Mouse (Mus musculus) ovary, postnatal 36 days (tissue): ENCODE data around the gene Slc35b1.
A peak's percentile ranks its signal among the peaks of the same experiment; 100 is the strongest.
"Not testable (repeated sequence)": the region's sequence is repeated elsewhere in the genome, so short reads cannot be mapped to it uniquely, and the experiment has no call there.

Source experiments
- DNase-seq: peaks from one replicate; pipeline ENCODE4 v3.0.0; 2022; ENCODE audit warnings: low spot score, mixed read lengths

Gene Slc35b1

DNA sequence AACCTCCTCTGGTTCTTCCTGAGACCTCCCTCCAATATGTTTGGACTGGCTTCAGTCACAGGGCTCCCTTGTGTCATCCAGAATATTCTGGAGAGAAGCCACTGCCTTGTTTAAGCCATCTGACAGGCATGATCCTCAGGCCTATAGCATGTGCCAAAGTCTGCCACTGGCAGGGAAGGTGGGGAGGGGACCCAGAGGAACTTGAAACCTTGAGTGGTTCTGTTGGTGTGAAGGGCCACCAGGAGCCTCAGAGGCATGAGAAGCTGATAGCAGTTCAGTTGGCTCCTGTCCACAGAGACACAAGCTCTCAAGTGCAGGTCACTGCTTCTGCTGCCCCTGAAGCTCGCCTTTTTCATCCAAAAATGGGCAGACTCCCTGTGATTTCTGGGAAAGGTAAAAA is 12.1 kb downstream of the Slc35b1 start:
- no peak for DNase-seq

DNA sequence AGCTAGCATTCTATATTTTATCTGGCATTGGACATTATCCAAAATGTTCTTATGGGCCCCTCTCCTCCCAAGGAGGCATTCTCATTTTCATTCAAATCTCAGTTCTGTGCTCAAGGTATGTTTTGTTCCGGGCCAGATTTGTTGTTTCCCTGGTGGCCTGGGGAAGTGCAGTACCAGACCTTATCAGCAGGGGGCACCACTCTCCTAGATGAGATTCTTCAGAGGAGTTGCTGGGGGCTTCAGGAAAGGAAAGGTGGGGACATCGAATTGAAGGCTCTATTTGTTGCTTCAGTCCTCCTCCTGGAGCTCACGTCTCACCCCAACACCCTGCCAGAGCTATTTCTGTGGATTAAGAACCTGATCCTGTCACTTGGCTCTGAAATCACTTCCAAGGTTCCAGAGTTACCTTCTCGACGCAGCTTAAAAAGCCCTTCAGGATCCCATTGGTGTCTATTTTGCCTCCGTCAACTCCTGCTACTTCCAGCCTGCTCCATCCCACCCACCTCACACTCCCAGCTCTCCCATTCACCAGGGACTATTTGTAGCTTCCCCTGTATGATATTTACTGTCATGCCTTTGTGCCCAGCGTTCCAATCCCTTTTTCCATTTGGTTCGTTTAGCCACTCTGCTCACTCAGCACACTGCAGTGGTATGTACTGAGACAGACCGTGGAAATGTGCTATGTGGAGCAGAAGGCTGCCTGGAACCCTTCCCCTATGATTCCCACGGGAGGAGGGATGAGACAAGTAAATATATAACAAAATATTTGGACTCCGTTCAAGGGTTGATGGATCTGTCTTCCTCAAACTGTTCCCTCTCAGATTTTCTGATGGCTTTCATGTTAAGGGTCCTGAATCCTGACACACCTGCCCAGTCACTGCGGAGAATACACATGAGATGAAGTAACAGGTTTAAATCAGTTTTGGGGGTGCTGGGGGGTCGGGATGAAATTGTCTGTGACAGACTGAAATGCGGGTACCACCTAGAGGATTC is 13.6 kb downstream of the Slc35b1 start:
- peak; percentile 67 for DNase-seq

DNA sequence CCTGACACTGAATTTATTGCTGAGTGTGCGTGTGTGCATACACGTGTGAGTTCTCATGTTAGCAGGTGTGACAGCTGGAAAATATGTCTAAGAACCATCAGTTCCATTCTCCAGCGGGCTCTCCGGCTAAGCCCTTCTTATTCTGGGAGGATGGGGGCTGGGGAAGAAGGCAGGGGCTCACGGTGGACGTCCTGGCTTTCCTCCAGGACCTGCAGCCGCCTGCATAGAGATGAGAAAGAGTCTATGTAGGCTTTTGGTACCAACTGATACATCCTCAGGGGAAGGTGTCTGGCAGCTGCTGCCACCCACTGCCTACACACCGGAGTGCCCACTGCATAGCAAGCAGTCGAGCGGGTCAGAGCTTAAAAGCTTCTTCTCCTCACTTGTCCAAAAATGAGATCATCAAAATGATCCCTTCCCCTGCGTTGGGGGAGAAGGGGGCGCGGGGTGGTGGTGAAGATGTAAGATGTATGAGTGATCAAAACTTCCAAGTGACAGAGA is 15.1 kb downstream of the Slc35b1 start:
- DNase-seq = no peak

GRCm38 (mm10) chr11:95401568-95401967 is 17.1 kb downstream of the Slc35b1 start:
- no peak for DNase-seq

DNA sequence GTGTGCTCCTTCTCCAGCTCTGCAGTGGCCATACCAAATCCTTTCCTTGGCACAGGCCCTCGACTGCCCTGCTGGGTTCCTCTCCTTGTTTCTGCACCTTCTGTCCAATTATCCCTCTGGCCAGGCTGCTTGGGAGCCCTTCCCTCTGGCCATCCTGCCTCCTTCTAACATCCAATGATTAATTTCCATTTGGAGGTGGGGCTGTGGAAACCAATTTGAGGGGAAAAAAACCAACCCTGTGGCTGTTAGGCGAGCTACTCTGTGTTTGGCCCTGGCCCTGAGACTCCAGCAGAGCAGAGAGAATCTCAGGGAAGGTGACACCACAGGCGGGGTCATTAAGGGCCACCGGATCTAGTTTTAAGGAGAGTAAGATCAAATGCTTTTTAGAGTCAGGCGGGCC is 17.7 kb downstream of the Slc35b1 start:
- no peak for DNase-seq

GRCm38 (mm10) chr11:95402658-95403101 is 18.2 kb downstream of the Slc35b1 start:
- DNase-seq = no peak

DNA sequence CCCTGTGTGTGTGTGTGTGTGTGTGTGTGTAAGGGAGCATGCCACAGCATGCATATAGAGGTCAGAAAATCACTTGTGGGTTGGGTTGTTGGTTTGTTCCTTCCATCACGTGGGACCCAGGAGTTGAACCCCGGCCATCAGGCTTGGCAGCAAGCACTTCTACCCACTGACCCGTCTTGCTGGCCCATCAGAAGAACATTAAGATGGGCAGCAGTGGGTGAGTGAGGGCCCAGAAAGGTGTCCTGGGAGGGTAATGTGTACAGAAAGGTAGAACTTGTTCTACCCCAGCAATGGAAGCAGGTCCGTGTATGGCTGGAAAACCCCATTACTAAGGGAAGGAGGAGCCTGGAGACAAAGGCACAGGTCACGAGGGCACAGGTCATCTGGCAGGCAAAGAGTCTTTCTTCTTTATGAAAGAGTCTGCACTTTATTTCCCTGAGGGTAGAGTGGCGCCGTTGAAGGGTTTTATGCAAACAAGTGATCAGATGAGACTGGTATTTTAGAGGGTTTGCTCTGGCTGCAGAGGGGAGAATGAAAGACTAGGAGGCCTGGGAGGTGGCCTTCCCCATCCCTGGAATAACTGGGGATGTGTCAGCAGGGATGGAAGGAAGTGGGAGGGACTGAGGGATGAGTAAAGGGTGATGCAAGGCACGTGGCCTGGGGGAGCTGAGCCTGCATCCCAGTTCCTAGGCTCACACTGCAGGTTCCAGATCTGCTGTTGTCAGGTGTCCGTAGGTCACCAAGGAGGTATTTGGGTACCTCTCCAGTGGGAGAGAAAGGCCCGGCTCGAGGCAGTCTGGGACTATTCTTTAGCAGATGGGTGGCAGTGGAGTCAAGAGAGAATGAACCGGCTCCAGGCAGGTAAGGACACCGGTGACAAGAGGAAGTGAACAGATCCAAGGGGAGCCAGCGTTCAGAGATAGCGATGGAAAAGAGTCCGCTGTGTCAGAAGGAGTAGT is 19.2 kb downstream of the Slc35b1 start:
- no peak for DNase-seq

GRCm38 (mm10) chr11:95405771-95406170 is 21.3 kb downstream of the Slc35b1 start:
- DNase-seq = no peak

DNA sequence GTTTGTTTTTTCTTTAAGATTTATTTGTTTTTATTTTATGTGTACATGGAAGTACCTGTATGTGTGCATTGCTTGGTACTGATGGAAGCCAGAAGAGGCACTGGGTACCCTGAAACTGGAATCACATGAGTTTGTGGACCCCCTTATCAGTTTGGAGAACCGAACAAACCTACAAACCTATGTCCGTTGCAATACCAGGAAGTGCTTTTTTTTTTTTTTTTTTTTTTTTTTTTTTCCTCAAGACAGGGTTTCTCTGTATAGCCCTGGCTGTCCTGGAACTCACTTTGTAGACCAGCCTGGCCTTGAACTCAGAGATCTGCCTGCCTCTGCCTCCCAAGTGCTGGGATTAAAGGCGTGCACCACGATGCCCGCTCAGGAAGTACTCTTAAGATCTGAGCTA is 21.9 kb downstream of the Slc35b1 start:
- DNase-seq = not testable (repeated sequence)

- no peak for DNase-seq
Measured at GRCm38 (mm10) chr11:95409450-95410112, 25.1 kb downstream of the Slc35b1 start.

GRCm38 (mm10) chr11:95411453-95412013 is 27.0 kb downstream of the Slc35b1 start:
- no peak for DNase-seq

- DNase-seq = peak; percentile 36
Measured at GRCm38 (mm10) chr11:95412615-95413014, 28.1 kb downstream of the Slc35b1 start.

DNA sequence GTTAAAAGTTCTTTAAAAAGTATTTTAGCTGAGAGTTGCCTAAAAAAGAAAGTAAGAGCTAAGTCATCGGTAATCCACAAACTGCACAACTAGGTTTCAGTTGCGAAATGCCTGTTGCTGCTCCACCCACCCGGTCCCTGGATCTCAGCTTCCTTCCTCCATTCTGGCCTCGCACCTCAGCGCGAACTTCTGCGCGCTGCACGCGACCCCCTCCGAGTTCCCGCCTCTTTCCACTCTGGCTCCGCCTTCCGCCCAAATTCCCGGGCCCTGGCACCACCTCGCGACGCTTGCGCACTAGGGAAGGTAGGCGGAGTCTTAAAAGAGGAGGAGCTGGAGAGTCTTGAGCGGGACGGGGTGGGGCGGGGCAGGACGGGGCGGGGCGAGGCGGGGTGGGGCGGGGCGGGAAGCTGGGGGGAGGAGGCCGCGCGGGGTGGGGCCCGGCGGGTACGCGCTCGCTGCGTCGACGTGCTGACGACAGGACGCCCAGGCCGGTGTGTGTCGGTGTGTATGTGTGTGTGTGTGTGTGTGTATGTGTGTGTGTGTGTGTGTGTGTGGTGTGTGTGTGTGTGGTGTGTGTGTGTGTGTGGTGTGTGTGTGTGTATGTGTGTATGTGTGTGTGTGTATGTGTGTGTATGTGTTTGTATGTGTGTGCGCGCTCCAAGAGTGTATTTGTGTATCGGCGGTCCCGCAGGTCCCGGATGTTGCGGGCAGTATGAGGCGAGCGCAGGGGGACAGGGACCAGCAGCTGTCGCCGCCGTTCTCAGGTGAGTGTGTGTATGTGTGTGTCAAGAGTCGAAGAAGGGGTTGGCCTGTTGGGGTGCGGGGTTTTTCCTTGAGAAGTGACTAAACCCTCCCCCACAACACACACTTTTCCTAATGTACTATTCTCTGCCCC is 29.4 kb downstream of the Slc35b1 start, which contains the start of gene Spop:
Spop (plus strand) TSS at position 440 of the 895 bp plus-strand sequence.
- peak; percentile 91 for DNase-seq

DNA sequence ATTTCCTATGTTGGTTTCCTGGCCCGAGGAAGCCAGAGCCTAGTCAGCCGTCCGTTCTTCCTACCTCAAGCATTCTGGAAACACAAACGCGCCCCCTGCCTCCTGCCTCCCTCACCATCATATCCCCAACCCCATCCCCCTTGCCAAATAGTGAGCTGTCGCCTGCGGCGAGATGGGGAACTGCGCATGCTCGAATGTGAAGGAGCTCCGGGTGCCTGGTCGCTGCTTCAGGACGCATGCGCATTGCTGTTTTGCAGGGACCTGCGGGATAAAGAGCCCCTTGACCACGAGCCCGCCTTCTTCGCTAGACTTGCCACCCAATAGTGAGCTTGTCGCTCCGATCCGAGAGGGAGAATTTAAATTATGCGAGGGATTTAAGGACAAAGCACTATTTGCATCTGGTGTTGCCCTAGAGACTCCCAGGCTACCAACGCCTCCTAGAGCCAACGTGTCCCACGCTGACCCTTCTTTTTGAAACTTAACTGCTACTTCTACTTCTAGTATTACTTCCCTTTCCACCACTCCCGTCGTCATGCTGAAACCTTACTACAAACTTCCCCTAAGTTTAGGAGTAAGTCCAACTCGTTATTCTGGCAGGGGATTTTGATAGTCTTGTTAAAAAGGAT is 30.2 kb downstream of the Slc35b1 start:
- DNase-seq = peak; percentile 94

- no peak for DNase-seq
Measured at GRCm38 (mm10) chr11:95415931-95416330, 31.4 kb downstream of the Slc35b1 start.

- DNase-seq = no peak
Measured at GRCm38 (mm10) chr11:95417341-95417740, 32.8 kb downstream of the Slc35b1 start.

DNA sequence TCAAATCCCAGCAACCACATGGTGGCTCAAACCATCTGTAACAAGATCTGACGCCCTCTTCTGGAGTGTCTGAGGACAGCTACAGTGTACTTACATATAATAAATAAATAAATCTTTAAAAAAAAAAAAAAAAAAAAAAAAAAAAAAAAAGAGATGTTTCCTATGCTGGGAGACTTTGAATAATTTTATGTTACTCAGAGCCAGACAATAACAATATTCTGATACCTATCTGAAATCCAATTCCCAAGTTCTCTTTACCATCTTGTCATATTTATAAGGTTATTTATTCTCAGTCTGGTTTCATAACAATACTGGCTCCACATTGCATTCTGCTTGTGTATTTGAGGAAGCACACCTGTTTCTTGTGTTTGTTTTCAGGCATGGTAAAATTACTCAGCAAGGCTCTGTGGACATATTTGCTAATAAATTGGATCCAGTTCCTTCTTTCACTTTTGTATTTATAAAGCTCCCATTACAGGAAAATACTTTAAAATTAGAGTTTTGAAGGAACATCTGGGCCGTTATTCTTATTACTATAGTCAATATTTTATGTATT is 36.5 kb downstream of the Slc35b1 start:
- DNase-seq = no peak

GRCm38 (mm10) chr11:95423505-95423904 is 39.0 kb downstream of the Slc35b1 start:
- DNase-seq = no peak

GRCm38 (mm10) chr11:95431344-95431743 is 46.9 kb downstream of the Slc35b1 start:
- no peak for DNase-seq
